Mouse (Mus musculus): ENCODE measurements around the gene Ptprj.
"Not testable (repeated sequence)": the region's sequence is repeated elsewhere in the genome, so short reads cannot be mapped to it uniquely, and the experiment has no call there.

Gene Ptprj

GRCm38 (mm10) chr2:90579038-90579727 is 1.3 kb downstream of the Ptprj start:
- in situ Hi-C loops (cut with MboI; ENCODE audit: low sequenced_read_pairs) = no loop called here

GRCm38 (mm10) chr2:90577451-90578279 is 2.8 kb downstream of the Ptprj start:
- in situ Hi-C loops (cut with MboI; ENCODE audit: low sequenced_read_pairs) = no loop called here

- in situ Hi-C loops (cut with MboI; ENCODE audit: low sequenced_read_pairs) = no loop called here
Observed at GRCm38 (mm10) chr2:90576936-90577335, 3.5 kb downstream of the Ptprj start.

- in situ Hi-C loops (cut with MboI; ENCODE audit: low sequenced_read_pairs) = no loop called here
Observed at GRCm38 (mm10) chr2:90576411-90576810, 4.0 kb downstream of the Ptprj start.

- in situ Hi-C loops (cut with MboI; ENCODE audit: low sequenced_read_pairs) = no loop called here
Observed at GRCm38 (mm10) chr2:90575713-90576112, 4.7 kb downstream of the Ptprj start.

GRCm38 (mm10) chr2:90575116-90575515 is 5.3 kb downstream of the Ptprj start:
- in situ Hi-C loops (cut with MboI; ENCODE audit: low sequenced_read_pairs) = no loop called here

- in situ Hi-C loops (cut with MboI; ENCODE audit: low sequenced_read_pairs) = no loop called here
Observed at GRCm38 (mm10) chr2:90574536-90574935, 5.9 kb downstream of the Ptprj start.

- in situ Hi-C loops (cut with MboI; ENCODE audit: low sequenced_read_pairs) = no loop called here
Observed at GRCm38 (mm10) chr2:90573640-90574526, 6.6 kb downstream of the Ptprj start.

- in situ Hi-C loops (cut with MboI; ENCODE audit: low sequenced_read_pairs) = no loop called here
Observed at GRCm38 (mm10) chr2:90572126-90572525, 8.3 kb downstream of the Ptprj start.

- in situ Hi-C loops (cut with MboI; ENCODE audit: low sequenced_read_pairs) = not testable (repeated sequence)
Observed at GRCm38 (mm10) chr2:90571399-90571798, 9.0 kb downstream of the Ptprj start.

GRCm38 (mm10) chr2:90570871-90571270 is 9.6 kb downstream of the Ptprj start:
- in situ Hi-C loops (cut with MboI; ENCODE audit: low sequenced_read_pairs) = no loop called here

GRCm38 (mm10) chr2:90570216-90570615 is 10.2 kb downstream of the Ptprj start:
- in situ Hi-C loops (cut with MboI; ENCODE audit: low sequenced_read_pairs) = no loop called here

GRCm38 (mm10) chr2:90568961-90569481 is 11.4 kb downstream of the Ptprj start:
- in situ Hi-C loops (cut with MboI; ENCODE audit: low sequenced_read_pairs) = no loop called here

- in situ Hi-C loops (cut with MboI; ENCODE audit: low sequenced_read_pairs) = no loop called here
Observed at GRCm38 (mm10) chr2:90568091-90568490, 12.4 kb downstream of the Ptprj start.

- in situ Hi-C loops (cut with MboI; ENCODE audit: low sequenced_read_pairs) = no loop called here
Observed at GRCm38 (mm10) chr2:90566773-90567528, 13.5 kb downstream of the Ptprj start.

- in situ Hi-C loops (cut with MboI; ENCODE audit: low sequenced_read_pairs) = no loop called here
Observed at GRCm38 (mm10) chr2:90566046-90566445, 14.4 kb downstream of the Ptprj start.

GRCm38 (mm10) chr2:90565192-90565929 is 15.1 kb downstream of the Ptprj start:
- in situ Hi-C loops (cut with MboI; ENCODE audit: low sequenced_read_pairs) = no loop called here

- in situ Hi-C loops (cut with MboI; ENCODE audit: low sequenced_read_pairs) = no loop called here
Observed at GRCm38 (mm10) chr2:90564552-90564951, 15.9 kb downstream of the Ptprj start.

GRCm38 (mm10) chr2:90563171-90563570 is 17.3 kb downstream of the Ptprj start:
- in situ Hi-C loops (cut with MboI; ENCODE audit: low sequenced_read_pairs) = no loop called here

Measured in CH12F3 (cell line).